Mouse (Mus musculus) stomach, postnatal 0 days (tissue): ENCODE measurements around the gene Med22. TPM values are rescaled to one million over a fixed set of nuclear protein-coding genes. Genes with fewer than 3 reads are reported as not detected.
"Not testable (repeated sequence)": the region's sequence is repeated elsewhere in the genome, so short reads cannot be mapped to it uniquely, and the experiment has no call there.

Source experiments
- ATAC-seq: fragments of 200-750 bp; cut with Nextera tagmentation; 2 replicates; pipeline ENCODE4 v1.8.0; 2017; ENCODE audit not compliant: low FRiP score, low TSS enrichment
- DNase-seq: peaks from one replicate; pipeline ENCODE4 v3.0.0-alpha.2; 2016; ENCODE audit warnings: low spot score
- H3K27ac ChIP-seq: fragments of 300-500 bp; sonication (generic); replicated peaks from 2 replicates; pipeline ENCODE4 v1.5.1; 2014; ENCODE audit warnings: mild to moderate bottlenecking, control low read depth
- H3K27me3 ChIP-seq: fragments of 300-500 bp; sonication (generic); 2 replicates; pipeline ENCODE4 v1.6.1; 2014; ENCODE audit warnings: low read length; ENCODE audit not compliant: control insufficient read depth, insufficient read depth
- H3K36me3 ChIP-seq: fragments of 300-500 bp; sonication (generic); 2 replicates; pipeline ENCODE4 v1.6.1; 2014; ENCODE audit warnings: low read length, mixed read lengths; ENCODE audit not compliant: control insufficient read depth, insufficient read depth
- H3K4me1 ChIP-seq: fragments of 300-500 bp; sonication (generic); replicated peaks from 2 replicates; pipeline ENCODE4 v1.6.1; 2014; ENCODE audit warnings: antibody characterized with exemption; ENCODE audit not compliant: control insufficient read depth, insufficient read depth
- H3K4me2 ChIP-seq: fragments of 300-500 bp; sonication (generic); replicated peaks from 2 replicates; pipeline ENCODE4 v1.6.1; 2014; ENCODE audit warnings: low read depth, mild to moderate bottlenecking, control low read depth, moderate library complexity
- H3K4me3 ChIP-seq: fragments of 300-500 bp; sonication (generic); 2 replicates; pipeline ENCODE4 v1.5.1; 2014; ENCODE audit warnings: low read depth, low read length, control low read depth
- H3K9ac ChIP-seq: fragments of 300-500 bp; sonication (generic); 2 replicates; pipeline ENCODE4 v1.6.1; 2014; ENCODE audit warnings: mild to moderate bottlenecking, low read length, control low read depth, mixed read lengths
- H3K9me3 ChIP-seq: fragments of 300-500 bp; sonication (generic); 2 replicates; pipeline ENCODE4 v1.6.1; 2016; ENCODE audit warnings: low read length; ENCODE audit not compliant: control insufficient read depth
- CTCF ChIP-seq: IDR thresholded peaks from 2 replicates; pipeline ENCODE4 v1.5.1; 2016; ENCODE audit warnings: antibody characterized with exemption, low read depth, mild to moderate bottlenecking, moderate library complexity
- EP300 ChIP-seq: optimal IDR thresholded peaks from 2 replicates; pipeline ENCODE3; 2016; ENCODE audit warnings: antibody characterized with exemption
- WGBS: fragments of 180-500 bp; shearing (Covaris S2); extraction: QIAGEN DNeasy Blood & Tissue Kit; methylation state at CpG from one replicate; pipeline ENCODE4 v1.1.7; 2014; 5-methylcytosine and 5-hydroxymethylcytosine counted together
- polyA plus RNA-seq: library from polyadenylated mRNA; unstranded; fragments of >200 nt; fragmentation: Nextera tagmentation; extraction: Ambion mirVana; gene quantifications from 2 replicates; pipeline ENCODE4 v1.2.1, GENCODE M21; 2015

Med22 gene
- polyA plus RNA-seq, 1 experiment from 2014 or later, result 22.5 TPM

DNA sequence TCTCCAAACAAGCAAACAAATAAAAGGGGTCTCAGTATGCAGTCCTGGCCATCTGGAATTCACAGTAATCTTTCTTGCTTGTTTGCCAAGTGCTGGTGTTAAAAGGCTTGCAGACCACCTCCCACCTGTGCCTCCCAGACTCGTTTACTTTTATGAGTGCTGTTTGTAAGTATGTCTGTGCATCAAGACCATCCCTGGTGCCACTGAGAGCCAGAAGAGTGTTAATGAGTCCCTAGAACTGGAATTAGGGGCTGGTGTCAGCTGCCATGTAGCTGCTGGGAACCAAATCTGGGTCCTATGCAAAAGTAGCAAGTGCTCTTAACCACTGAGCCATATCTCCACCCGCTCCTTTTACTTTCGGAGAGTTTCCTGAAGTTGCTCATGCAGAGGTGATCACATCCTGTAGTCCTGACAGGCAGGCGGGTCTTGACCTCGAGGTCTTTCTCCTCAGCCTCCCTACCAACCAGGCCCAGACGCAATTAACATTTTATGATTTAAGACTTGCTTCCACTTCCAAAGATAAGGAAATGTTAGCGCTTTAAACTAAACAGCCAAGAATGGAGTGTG is 8.6 kb downstream of the Med22 start:
- peak overlapping the region; percentile 79 for H3K9ac ChIP-seq
- DNase-seq, result no peak
- peaks cover 8% of the 10 kb centered on the region; the same call in 1 of the 2 replicates for H3K4me1 ChIP-seq
- H3K27me3 ChIP-seq, result no peaks in the 10 kb centered on the region
- TF ChIP-seq EP300 (no peak), CTCF (no peak)
- H3K9me3 ChIP-seq, result no peaks in the 10 kb centered on the region
- ATAC-seq, result no peak
- H3K4me2 ChIP-seq, result peak overlapping the region; percentile 75
- peak overlapping the region; percentile 60 for H3K4me3 ChIP-seq
- peaks cover 21% of the 10 kb centered on the region for H3K36me3 ChIP-seq
- peak overlapping the region; percentile 88 for H3K27ac ChIP-seq
- WGBS, result 5% methylated on average over 7 of the region's 7 CpGs

DNA sequence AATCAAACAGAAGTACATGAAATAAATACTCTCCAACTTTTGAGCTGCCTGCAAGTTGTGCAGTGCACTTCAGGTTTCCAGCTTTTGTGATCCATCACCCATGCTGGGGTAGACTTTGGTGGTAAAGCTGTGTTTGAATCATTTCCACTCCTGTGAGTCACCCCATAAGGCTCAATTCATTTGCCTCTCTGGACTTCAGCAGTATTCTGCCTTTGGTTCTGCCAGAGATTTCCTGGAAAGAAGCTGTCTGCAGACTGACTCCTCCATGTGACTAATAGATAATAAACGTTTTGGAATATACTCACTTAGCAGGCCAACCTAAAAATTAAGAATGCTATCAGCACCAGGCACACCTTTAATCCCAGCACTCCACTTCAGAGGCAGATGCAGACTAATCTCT is 9.7 kb downstream of the Med22 start:
- WGBS, result 48% methylated on average over 1 of the region's 1 CpGs
- ATAC-seq, result no peak

DNA sequence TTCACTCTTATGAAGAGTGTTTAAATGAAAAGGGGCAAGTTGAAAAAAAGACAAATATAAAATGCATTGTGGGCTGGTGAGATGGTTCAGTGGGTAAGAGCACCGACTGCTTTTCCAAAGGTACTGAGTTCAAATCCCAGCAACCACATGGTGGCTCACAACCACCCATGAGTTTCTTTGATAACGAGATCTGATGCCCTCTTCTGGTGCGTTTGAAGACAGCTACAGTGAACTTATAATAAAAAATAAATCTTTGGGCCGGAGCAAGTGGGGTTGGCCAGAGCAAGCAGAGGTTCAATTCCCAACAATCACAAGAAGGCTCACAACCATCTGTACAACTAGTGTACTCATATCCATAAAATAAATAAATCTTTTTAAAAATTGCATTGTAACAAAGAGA is 14.6 kb downstream of the Med22 start:
- TF ChIP-seq EP300 (no peak), CTCF (0 out of 2 replicates have a peak, but pooled peaks have one; percentile 13)
- peaks cover 35% of the 10 kb centered on the region for H3K36me3 ChIP-seq
- no peak overlapping the region for H3K27ac ChIP-seq
- H3K9me3 ChIP-seq, result no peaks in the 10 kb centered on the region
- no peaks in the 10 kb centered on the region for H3K27me3 ChIP-seq
- no peak overlapping the region for H3K9ac ChIP-seq
- H3K4me2 ChIP-seq, result no peak overlapping the region
- no peak overlapping the region for H3K4me3 ChIP-seq
- DNase-seq, result peak; percentile 6
- WGBS, result 84% methylated on average over 4 of the region's 4 CpGs
- H3K4me1 ChIP-seq, result no peaks in the 10 kb centered on the region
- ATAC-seq, result no peak

More for the DNA sequence above, 9.7 kb downstream of the Med22 start:
- no peak overlapping the region for H3K4me2 ChIP-seq
- H3K4me1 ChIP-seq, result peaks cover 8% of the 10 kb centered on the region; the same call in 1 of the 2 replicates
- no peaks in the 10 kb centered on the region for H3K9me3 ChIP-seq
- H3K36me3 ChIP-seq, result peaks cover 14% of the 10 kb centered on the region
- H3K27ac ChIP-seq, result no peak overlapping the region
- H3K27me3 ChIP-seq, result no peaks in the 10 kb centered on the region
- H3K4me3 ChIP-seq, result no peak overlapping the region
- TF ChIP-seq CTCF, result no peak
- TF ChIP-seq EP300, result no peak
- no peak overlapping the region for H3K9ac ChIP-seq
- no peak for DNase-seq

DNA sequence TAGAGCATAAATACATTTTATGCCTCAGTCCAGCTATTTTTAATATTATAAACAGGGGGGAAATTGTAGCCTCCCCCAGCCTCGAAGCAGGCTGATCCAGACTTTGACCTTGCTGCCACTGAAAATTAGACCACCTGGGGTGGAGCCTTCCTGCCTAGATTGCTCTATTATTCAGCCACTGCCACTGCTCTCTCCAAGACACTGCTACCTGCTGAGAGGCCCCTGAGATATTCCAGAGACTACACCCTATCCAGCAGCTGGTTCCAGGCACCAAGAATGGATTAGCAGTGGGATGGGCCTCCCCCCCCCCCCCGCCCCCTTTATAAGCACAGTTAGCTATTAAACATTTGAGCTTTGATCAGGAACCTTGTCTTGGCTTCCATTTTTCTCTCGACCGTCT is 24.3 kb downstream of the Med22 start:
- WGBS, result 62% methylated on average over 4 of the region's 4 CpGs

DNA sequence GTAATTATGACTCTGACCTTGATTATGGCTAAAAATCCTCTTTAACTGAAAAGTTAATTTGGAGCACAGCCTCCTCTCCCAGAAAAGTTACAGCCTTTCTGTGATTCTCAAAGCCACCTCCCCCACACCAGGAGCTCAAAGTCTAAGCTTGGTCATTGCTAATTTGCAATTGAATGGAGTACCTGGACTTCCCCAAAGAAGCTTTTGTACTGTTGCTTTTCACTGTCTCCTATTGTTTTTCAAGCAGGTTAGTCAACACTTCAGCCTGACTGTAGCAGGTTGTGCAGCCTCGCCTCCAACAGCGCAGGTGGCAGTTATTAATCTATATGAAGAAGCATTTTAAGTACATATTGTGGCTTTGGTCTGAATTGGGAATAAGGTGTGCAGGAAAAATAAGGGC is 24.9 kb downstream of the Med22 start:
- not testable (repeated sequence) for H3K9me3 ChIP-seq, H3K4me1 ChIP-seq, H3K9ac ChIP-seq, H3K4me3 ChIP-seq, H3K27me3 ChIP-seq, H3K4me2 ChIP-seq, ATAC-seq, H3K36me3 ChIP-seq, DNase-seq, H3K27ac ChIP-seq
- 83% methylated on average over 2 of the region's 2 CpGs for WGBS

More for the DNA sequence above, 24.3 kb downstream of the Med22 start:
- H3K27ac ChIP-seq, H3K9me3 ChIP-seq, H3K36me3 ChIP-seq, H3K4me2 ChIP-seq, H3K4me3 ChIP-seq, H3K9ac ChIP-seq, DNase-seq, H3K4me1 ChIP-seq, ATAC-seq, H3K27me3 ChIP-seq: not testable (repeated sequence)

DNA sequence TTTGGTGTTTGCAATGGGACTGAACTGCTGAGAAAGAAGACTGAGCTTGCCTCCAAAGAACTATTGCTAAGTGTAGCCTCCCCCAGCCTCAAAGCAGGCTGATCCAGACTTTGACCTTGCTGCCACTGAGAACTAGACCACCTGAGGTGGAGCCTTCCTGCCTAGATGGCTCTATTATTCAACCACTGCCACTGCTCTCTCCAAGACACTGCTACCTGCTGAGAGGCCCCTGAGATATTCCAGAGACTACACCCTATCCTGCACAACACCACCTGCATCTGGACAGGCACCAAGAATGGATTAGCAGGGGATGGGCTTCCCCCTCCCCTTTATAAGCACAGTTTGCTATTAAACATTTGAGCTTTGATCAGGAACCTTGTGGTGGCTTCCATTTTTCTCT is 31.9 kb downstream of the Med22 start:
- Histone ChIP-seq H3K4me2 (no peak overlapping the region), H3K4me3 (no peak overlapping the region), H3K9me3 (no peaks in the 10 kb centered on the region), H3K9ac (no peak overlapping the region), H3K27me3 (no peaks in the 10 kb centered on the region), H3K4me1 (no peaks in the 10 kb centered on the region), H3K27ac (no peak overlapping the region), H3K36me3 (no peaks in the 10 kb centered on the region)
- TF ChIP-seq EP300, result no peak
- no peak for TF ChIP-seq CTCF
- DNase-seq (no peak), ATAC-seq (no peak)
